Mouse (Mus musculus): Measurements from ENCODE around the gene Hnrnpa2b1.

DNA sequence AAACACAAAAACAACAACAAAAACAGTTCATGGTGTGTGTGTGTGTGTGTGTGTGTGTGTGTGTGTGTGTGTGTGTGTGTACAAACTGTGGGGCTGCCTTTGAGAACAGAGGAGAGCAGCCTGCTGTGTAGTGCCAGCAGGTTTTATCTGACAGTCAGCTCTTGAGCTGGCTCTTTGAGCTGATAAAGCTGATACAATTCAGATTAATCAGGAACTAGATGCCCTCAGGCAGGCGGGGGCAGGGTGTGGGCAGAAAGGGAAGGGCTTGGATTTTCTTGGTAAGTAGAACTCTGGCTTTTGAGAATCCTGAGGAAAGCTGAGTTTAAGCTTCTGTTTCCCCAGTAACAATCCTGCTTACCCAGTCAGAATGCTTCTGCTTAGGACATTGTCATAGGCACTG lies 36.0 kb upstream of the Hnrnpa2b1 start:
- TF ChIP-seq POLR2A (IDR thresholded peaks at IDR 0.05; ENCODE audit: control insufficient read depth, extremely low read depth, insufficient read depth, low read length, poor library complexity) = no peak
- no peak for TF ChIP-seq CTCF (IDR thresholded peaks at IDR 0.05; ENCODE audit: borderline replicate concordance, control insufficient read depth, extremely low read depth, insufficient read depth, low read length, poor library complexity)

All from thymus, adult 2 months (tissue).